Mouse (Mus musculus) cortical plate, adult 2 months (tissue): ENCODE measurements around the gene Akt1.

Source experiments
- CTCF ChIP-seq: fragments of 200-500 bp; IDR thresholded peaks from 2 replicates; pipeline ENCODE4 v1.5.1; 2011; ENCODE audit warnings: mild to moderate bottlenecking, control low read depth, low read length; ENCODE audit not compliant: insufficient read depth; ENCODE audit errors: extremely low read depth
- POLR2A ChIP-seq: fragments of 200-500 bp; IDR thresholded peaks from 2 replicates; pipeline ENCODE4 v1.6.1; 2011; ENCODE audit warnings: mild to moderate bottlenecking, low read length, control low read depth; ENCODE audit not compliant: insufficient read depth; ENCODE audit errors: extremely low read depth

- TF ChIP-seq POLR2A (no peak), CTCF (no peak)
These were observed 28.5 kb downstream of the Akt1 start for GRCm38 (mm10) chr12:112646139-112646538.
